Mouse (Mus musculus) bone marrow, adult 2 months (tissue): ENCODE results near the gene Spdl1.

Experiments used
- CTCF ChIP-seq: fragments of 200-500 bp; IDR thresholded peaks from 2 replicates; pipeline ENCODE4 v1.5.1; 2011; ENCODE audit warnings: low read length, control low read depth; ENCODE audit not compliant: control insufficient read depth, insufficient read depth
- POLR2A ChIP-seq: fragments of 200-500 bp; IDR thresholded peaks from 2 replicates; pipeline ENCODE4 v1.6.1; 2011; ENCODE audit warnings: low read depth, mild to moderate bottlenecking, control low read depth, low read length, borderline replicate concordance; ENCODE audit not compliant: control insufficient read depth

DNA sequence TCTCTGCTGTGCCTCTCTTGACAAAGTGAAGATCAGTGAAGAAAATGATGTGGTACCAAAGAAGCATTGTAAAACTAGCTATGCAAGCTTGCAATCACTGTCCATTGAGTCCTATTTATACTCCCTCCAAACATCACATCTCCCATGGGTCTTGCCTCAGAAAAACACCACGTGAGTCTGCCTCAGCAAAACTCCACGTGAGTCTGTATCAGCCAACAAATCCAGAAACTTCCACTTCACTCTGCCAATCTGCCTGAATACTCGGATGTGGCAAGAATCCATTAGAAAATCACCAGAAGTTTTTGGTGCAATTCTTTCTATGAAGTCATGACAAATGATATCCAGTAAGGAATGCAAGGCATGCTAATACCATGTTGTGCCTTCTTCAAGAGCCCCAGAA, 38.0 kb upstream of the Spdl1 start:
- TF ChIP-seq POLR2A (no peak), CTCF (no peak)
